Mouse (Mus musculus): ENCODE measurements around the gene Nup85.

DNA sequence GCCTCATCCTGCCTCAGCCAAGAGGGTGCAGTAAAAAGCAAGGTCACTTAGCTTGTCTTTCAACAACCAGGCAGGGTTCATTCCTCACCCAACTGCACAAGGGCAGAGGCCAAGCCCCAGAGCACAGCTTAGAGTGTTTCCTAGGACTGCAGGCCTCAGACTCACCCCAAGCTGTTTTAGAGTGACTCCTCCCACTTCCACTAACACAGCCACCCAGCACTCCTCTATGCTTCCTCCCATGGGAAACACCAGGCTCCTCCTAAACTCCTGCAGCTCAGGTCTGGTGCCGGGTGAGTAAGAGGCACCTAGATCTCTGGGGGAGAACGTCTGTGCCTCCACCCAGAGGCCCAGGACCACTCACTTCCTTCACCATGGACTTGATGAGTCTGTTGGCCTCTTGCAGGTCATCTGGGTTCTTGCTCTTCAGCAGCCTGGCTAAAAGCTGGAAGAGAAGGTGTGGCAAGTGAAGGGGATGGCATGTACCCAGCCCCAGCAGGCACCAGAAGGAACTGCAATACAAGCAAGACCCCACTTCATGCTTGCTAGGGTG is 26.4 kb downstream of the Nup85 start:
- TF ChIP-seq CTCF (IDR thresholded peaks at IDR 0.05; ENCODE audit: control insufficient read depth, insufficient read depth, insufficient replicate concordance, low read depth, low read length) = no peak
- no peak for TF ChIP-seq POLR2A (IDR thresholded peaks at IDR 0.05; ENCODE audit: control insufficient read depth, low read depth, low read length)

Measured in testis, adult 2 months (tissue).